Mouse (Mus musculus): Measurements from ENCODE around the gene Vps39. TPM values are rescaled to one million over a fixed set of nuclear protein-coding genes. Genes with fewer than 3 reads are reported as not detected.
A peak's percentile ranks its signal among the peaks of the same experiment; 100 is the strongest.

Gene Vps39
- total RNA-seq, 2 experiments from 2014 or later = 65.5 to 74.3 TPM

DNA sequence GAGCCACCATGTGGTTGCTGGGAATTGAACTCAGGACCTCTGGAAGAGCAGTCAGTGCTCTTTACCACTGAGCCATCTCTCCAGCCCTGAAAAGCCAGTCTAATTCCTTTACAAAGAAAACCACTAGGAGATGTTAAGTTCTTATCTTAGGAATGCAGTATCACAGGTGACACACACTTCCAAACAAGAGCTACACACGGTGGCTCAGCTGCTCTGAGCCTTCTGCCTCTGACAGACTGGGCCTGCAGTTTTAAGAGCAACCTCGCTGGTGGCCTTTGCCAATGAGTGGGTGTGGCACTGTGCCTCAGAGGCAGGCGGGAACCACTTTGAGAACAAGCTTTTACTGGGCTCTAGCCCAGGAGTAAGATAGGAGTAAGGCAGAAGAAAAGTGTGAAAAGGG is 48.8 kb downstream of the Vps39 start:
- intact Hi-C loops (cut with DNase I) = no loop called here
- no peak for DNase-seq (ENCODE audit: low spot score in 2 of 2)

DNA sequence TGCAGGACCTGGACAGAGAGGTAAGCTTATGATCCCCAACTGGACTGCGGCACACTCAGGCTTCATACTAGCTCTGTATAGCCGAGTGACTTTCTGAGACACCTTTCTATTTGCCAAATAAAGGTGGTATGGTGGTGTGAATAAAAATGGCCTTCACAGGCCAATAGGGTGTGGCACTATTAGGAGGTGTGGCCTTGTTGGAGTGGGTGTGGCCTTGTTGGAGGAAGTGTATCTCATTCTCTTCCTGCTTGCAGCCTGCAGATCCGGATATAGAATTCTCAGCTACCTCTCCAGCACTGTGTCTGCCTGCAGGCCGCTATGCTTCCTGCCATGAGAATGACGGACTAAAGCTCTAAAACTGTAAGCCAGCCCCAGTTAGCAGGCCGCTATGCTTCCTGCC is 51.9 kb downstream of the Vps39 start:
- no peak for DNase-seq (ENCODE audit: low spot score in 2 of 2)
- intact Hi-C loops (cut with DNase I) = no loop called here

DNA sequence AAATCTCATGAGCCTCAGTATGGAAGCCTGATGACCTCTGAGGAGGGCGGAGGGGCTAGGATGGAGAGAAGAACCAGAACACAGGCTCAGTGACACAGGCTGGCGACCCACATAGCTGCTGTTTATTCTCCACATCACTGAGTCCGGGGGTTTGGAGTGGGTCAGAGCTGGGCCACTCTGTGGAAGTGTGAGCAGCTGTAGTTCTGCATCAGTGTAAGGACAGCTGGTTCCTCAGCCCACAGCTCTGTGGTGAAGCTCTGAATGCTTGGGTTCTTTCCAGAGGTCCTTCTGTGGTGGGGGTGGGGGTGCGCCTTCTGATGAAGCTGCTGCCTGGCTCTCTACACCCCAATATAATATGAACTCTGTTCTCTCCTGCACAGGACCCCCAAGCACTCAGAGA is 53.1 kb downstream of the Vps39 start:
- DNase-seq (ENCODE audit: low spot score in 2 of 2) = no peak
- intact Hi-C loops (cut with DNase I) = no loop called here

DNA sequence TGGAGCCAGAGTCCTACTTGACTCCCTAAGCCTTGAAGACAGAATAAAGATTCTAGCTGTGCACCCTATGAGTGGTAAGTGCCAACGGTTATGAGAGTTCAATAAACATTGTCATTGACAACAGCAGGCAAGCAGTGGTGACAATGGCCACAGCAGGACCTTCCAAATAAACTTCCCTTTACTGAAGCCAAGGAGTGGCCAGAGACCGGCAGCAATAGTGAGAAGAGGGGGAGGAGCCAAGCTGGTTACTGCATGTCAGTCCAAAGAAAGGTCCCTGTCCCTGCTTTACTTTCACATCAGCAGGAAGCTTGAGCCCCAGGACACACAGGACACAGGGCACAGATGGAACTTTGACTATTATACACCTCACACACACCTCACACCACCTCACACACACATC is 56.8 kb downstream of the Vps39 start:
- no peak for DNase-seq (ENCODE audit: low spot score in 2 of 2)
- intact Hi-C loops (cut with DNase I) = no loop called here

DNA sequence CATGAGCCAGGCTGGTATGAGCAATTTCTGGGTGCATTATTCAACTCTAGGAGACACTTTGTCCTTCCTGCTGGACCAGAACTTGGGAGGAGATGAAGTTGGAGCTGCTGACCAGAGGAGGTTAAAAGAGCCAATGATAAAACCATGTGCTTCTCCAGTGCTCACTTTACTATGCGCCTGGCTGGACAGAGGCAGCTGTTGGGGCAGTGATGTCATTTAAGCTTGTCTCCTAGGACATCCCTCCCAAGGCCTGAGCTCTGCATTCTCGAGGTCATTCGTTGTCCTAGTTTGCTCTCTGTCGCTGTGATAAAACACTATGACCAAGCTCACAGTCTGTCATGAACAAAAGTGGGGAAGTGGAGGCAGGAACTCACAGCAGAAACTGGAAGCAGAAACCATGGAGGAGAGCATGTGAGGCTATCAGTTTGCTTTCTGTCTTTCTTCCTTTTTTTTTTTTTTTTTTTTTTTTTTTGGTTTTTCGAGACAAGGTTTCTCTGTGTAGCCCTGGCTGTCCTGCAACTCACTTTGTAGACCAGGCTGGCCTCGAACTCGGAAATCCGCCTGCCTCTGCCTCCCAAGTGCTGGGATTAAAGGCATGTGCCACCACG is 61.4 kb downstream of the Vps39 start:
- no peak for DNase-seq (ENCODE audit: low spot score in 2 of 2)
- intact Hi-C loops (cut with DNase I) = no loop called here

DNA sequence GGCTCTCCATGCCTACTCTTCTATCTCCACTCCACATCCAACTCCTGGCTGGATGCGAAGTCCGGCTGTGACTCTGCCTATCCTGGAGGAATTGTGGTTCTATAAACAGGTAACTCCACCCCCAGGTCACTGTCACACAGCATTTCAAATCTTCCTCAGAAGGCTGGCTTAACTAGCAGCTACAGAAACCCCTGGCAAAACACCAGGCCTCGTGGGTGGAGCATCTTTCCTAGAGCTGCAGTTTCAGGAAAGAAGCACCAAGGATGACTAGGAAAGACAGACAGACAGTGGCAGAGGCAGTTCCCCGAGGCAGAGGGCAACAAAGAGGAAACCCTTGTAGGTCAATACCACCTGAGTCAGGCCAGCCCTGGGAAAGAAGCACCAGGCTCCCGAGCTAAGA is 63.9 kb downstream of the Vps39 start, which contains the start of gene Pla2g4d:
TSS of gene Pla2g4d (minus strand) at position 203 of the 400 bp plus-strand sequence.
- peak in 1 of 2 experiments; percentile 28 for DNase-seq (ENCODE audit: low spot score in 2 of 2)
- intact Hi-C loops (cut with DNase I) = no loop called here

DNA sequence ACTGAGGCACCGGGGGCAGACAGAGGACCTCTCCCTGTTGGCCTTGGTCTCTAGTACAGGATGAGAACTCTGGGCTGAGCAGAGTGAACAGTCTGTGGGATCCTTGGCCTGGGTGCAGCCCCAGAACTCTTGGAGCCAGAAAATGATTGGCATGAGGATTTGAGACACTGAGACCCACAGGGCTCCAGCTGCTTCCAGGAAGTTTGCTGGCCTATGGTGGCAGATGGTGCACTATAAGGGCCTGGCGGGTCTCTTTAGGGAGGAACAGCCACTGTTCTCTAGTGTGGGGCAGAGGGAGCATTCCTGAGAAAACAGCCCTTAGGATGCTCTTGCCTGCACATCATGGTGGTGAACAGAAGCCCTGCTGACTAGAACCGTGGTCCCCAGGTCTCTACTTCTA is 64.5 kb downstream of the Vps39 start:
- intact Hi-C loops (cut with DNase I) = no loop called here
- DNase-seq (ENCODE audit: low spot score in 2 of 2) = no peak

DNA sequence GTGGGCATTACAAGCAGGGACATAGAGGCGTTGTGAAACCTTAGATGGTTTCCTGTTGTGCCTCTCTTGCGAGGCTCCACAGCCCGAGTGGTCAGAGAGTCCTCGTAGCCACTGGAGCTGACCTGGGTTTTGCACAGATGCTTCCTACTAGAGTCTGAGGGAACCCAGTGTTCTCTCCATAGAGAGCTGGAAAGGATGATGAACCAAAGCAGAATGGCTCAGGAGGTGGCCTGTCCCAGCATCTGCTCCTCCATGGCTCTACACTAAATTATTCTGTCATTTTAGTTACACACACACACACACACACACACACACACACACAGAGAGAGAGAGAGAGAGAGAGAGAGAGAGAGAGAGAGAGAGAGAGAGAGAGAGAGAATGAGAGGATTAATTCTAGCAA is 67.3 kb downstream of the Vps39 start:
- intact Hi-C loops (cut with DNase I) = no loop called here
- DNase-seq (ENCODE audit: low spot score in 2 of 2) = no peak

DNA sequence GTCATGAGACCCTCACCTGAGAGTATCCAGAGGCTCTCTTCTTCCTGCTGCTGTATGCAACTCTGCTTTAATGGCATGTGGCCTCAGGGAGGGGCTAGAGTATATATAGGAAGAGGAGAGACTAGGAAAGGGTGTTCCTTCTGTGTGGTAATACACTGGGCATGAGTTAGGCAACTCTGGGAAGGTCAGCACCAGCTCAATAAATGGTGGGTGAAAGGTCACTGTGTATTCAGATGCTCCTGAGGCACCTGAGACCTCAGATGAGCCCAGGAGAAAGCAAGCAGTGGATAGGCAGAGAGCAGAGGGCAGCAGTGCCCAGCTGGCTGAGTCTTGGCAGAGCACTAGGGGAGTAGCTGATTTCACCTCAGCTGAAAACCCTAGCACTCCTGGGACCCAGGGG is 68.2 kb downstream of the Vps39 start:
- DNase-seq (ENCODE audit: low spot score in 2 of 2) = no peak
- intact Hi-C loops (cut with DNase I) = no loop called here

DNA sequence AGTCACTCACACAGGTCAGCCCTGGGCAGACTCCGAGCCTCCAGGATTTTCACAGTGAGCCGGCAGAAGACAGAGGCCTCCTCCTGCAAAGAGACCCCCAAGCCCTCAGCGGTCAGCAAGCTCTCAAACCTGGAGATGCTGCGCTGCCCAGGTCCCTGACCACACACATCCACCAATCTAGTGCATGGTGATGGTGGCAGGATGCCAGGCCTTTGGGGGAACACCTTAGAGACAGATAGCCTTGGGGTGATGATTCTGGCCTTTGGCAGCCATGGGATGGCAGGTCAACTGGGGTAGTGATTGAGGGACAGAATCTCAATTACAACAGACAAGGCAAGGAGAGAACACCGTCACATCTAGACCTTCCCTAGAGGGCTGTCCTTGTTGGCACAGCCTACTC is 68.8 kb downstream of the Vps39 start:
- DNase-seq (ENCODE audit: low spot score in 2 of 2) = no peak
- intact Hi-C loops (cut with DNase I) = no loop called here

DNA sequence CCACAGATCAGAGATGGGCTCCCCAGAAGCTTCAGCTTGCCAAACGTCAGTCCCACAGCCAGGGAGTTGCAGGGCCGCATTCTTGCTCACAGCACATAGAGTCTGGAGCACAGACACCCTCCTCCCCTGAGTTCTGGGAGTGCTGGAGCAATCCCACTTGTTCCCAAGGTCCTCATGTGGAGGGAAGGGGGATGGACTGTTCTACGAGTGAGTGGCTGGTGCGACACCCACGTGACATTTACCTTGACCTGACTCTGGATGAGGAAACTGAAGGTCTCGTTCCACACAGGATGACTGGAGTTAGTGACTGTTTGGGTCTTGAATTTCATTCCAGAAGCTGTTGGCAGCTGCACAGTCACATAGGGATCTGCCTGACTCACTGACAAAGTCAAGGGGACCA is 69.4 kb downstream of the Vps39 start:
- intact Hi-C loops (cut with DNase I) = no loop called here
- DNase-seq (ENCODE audit: low spot score in 2 of 2) = no peak

DNA sequence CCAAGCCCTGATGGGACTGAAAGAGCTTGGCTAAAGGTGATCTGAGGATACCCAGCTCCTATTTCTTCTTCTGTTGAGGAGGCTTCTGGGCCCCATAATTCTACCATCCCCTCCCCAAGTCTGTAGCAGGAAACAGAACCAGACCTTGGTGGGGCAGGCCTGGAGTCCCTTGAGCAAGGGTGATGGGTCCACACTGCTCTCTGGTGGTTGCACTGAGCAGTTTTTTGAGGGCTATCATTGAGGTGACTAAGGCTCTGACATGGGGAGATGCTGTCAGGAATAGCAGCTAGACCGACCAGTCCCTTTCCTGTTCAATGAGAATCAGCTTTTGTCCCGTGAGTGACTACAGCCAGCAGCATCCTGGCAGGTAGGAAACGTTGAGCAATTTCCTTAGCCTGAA is 71.7 kb downstream of the Vps39 start:
- no peak for DNase-seq (ENCODE audit: low spot score in 2 of 2)
- intact Hi-C loops (cut with DNase I) = no loop called here

DNA sequence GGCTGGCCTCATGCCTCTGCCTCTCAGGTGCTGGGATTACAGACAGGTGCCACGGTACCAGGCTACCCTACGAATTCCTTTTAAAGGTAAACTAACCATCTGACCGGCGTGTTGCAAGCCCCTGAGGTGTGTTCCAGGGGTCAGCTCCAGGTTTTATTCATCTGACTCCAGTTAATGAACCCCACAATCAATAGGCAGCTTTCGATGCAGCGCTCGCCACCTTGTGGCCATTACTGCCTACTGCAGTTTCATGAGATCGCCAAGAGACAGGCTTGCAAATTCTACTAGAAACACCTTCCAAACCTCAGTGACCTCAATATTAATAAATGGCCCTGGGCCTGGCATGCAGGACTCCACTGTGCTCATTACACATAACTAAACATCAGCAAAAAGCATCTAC is 73.0 kb downstream of the Vps39 start:
- peak; percentile 35 to 47 for DNase-seq (ENCODE audit: low spot score in 2 of 2)
- intact Hi-C loops (cut with DNase I) = loop anchor here (5.0 kb wide), 2 partner anchors 108 to 198 kb away; no protein-coding TSS in a partner anchor

DNA sequence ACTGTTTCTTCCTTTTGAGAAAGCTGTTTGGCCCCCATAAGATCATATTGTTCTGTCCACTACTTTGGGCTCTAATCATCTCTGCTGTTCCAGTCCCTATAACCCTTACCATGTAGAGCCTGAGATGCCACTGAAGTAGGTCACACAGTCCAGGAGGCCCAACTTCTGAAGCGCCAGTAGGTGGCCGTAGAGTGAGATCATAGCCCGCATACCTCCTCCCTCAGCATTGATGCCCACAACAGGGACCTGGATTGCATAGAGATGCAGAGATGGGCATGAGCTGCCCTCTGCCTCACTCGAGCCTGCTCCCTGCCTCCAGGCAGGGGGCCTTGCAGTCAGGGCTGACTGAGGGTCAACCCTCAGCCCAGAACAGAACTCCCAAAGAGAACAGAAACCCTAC is 76.0 kb downstream of the Vps39 start:
- DNase-seq (ENCODE audit: low spot score in 2 of 2) = no peak
- intact Hi-C loops (cut with DNase I) = loop anchor here (5.0 kb wide), 2 partner anchors 105 to 195 kb away; no protein-coding TSS in a partner anchor

DNA sequence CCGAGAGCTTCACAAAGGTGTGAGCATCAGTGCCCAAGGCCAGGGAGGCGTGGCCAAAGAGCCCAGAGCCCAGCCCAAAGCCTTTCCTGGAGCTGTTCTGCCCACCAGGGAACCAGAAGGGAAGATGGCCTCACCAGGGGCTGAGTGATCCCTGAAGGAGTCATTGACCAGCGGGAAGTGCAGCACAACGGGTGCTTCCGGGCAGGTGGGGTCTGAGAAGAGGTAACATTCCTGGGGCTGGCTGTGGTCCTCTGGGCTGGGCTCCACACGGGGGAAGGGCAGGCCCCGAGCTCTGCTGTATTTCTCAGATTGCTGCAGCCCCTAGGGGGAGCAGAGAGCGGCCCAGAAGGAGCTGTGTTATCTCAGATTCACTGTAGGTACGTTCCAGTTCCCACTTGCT is 84.3 kb downstream of the Vps39 start:
- intact Hi-C loops (cut with DNase I) = no loop called here
- DNase-seq (ENCODE audit: low spot score in 2 of 2) = no peak

Other genes starting within 250 kb of the Vps39 start
- gene Ehd4, start 198.5 kb downstream of the Vps39 start, total RNA-seq (2021) = 10 to 100 TPM; 11.3 to 12.9 TPM
- 10 to 100 TPM; 18.5 to 21.7 TPM for gene Pla2g4e, start 107.8 kb downstream of the Vps39 start, total RNA-seq (2021)
- under 1 TPM in 1 of 2 experiments, not detected in 1; 0.11 TPM for gene Pla2g4d, start 63.9 kb downstream of the Vps39 start, total RNA-seq (2021)
- gene Pla2g4f, start 39.0 kb downstream of the Vps39 start, total RNA-seq (2021) = not detected
- gene Ganc, start 50.8 kb upstream of the Vps39 start, total RNA-seq (2021) = 10 to 100 TPM; 14.2 to 15.0 TPM
- 10 to 100 TPM; 35.1 to 40.0 TPM for gene Tmem87a, start 51.0 kb upstream of the Vps39 start, total RNA-seq (2021)
- gene Capn3, start 102.9 kb upstream of the Vps39 start, total RNA-seq (2021) = 1 to 10 TPM; 4.0 to 4.4 TPM
- gene Zfp106, start 210.7 kb upstream of the Vps39 start, total RNA-seq (2021) = 100 to 1,000 TPM; 154 to 162 TPM
- 10 to 100 TPM; 13.3 to 15.9 TPM for gene Snap23, start 214.5 kb upstream of the Vps39 start, total RNA-seq (2021)